Mouse (Mus musculus) stomach, embryonic 16.5 days (tissue): ENCODE data around the gene Tpst2. TPM values are rescaled to one million over a fixed set of nuclear protein-coding genes. Genes with fewer than 3 reads are reported as not detected.

Experiments used
- ATAC-seq: fragments of 200-750 bp; cut with Nextera tagmentation; 2 replicates; pipeline ENCODE4 v1.8.0; 2017; ENCODE audit warnings: moderate number of reproducible peaks, moderate TSS enrichment; ENCODE audit not compliant: insufficient read depth, low FRiP score
- H3K27ac ChIP-seq: fragments of 300-500 bp; sonication (generic); 2 replicates; pipeline ENCODE4 v1.5.1; 2014; ENCODE audit warnings: low read length
- H3K27me3 ChIP-seq: fragments of 300-500 bp; sonication (generic); 2 replicates; pipeline ENCODE4 v1.6.1; 2014; ENCODE audit warnings: low read length, control low read depth, mixed read lengths; ENCODE audit not compliant: control insufficient read depth, insufficient read depth
- H3K36me3 ChIP-seq: fragments of 300-500 bp; sonication (generic); 2 replicates; pipeline ENCODE4 v1.6.1; 2014; ENCODE audit warnings: low read length; ENCODE audit not compliant: control insufficient read depth, insufficient read depth
- H3K4me1 ChIP-seq: fragments of 300-500 bp; sonication (generic); 2 replicates; pipeline ENCODE4 v1.6.1; 2014; ENCODE audit warnings: low read length, control low read depth, mixed read lengths; ENCODE audit not compliant: control insufficient read depth, insufficient read depth
- H3K4me2 ChIP-seq: fragments of 300-500 bp; sonication (generic); 2 replicates; pipeline ENCODE4 v1.6.1; 2014; ENCODE audit warnings: low read depth, low read length, mixed read lengths
- H3K4me3 ChIP-seq: fragments of 300-500 bp; sonication (generic); replicated peaks from 2 replicates; pipeline ENCODE4 v1.5.1; 2014; ENCODE audit warnings: mild to moderate bottlenecking, low read length
- H3K9ac ChIP-seq: fragments of 300-500 bp; sonication (generic); 2 replicates; pipeline ENCODE4 v1.6.1; 2014; ENCODE audit warnings: low read length
- H3K9me3 ChIP-seq: fragments of 300-500 bp; sonication (generic); replicated peaks from 2 replicates; pipeline ENCODE4 v1.6.1; 2016; ENCODE audit warnings: low read length, control low read depth; ENCODE audit not compliant: control insufficient read depth
- WGBS: fragments of 180-500 bp; shearing (Covaris S2); extraction: QIAGEN DNeasy Blood & Tissue Kit; methylation state at CpG from one replicate; pipeline ENCODE4 v1.1.7; 2014; 5-methylcytosine and 5-hydroxymethylcytosine counted together
- polyA plus RNA-seq: library from polyadenylated mRNA; unstranded; fragments of >200 nt; fragmentation: Nextera tagmentation; extraction: Ambion mirVana; gene quantifications from 2 replicates; pipeline ENCODE4 v1.2.1, GENCODE M21; 2015

The Tpst2 gene
- polyA plus RNA-seq = 40.0 and 43.0 TPM in 2 replicates

- peak; percentile 96 for ATAC-seq
- peaks cover 43% of the 10 kb centered on the region for H3K4me1 ChIP-seq
- H3K9me3 ChIP-seq = no peaks in the 10 kb centered on the region
- WGBS = under 1% methylated on average over 61 of the region's 62 CpGs
- no peaks in the 10 kb centered on the region for H3K36me3 ChIP-seq
- H3K4me3 ChIP-seq = peak within 1 kb of the TSS; percentile 84
- H3K27me3 ChIP-seq = no peaks in the 10 kb centered on the region
- peak within 1 kb of the TSS; percentile 67 for H3K27ac ChIP-seq
- peak within 1 kb of the TSS; percentile 89 for H3K4me2 ChIP-seq
- H3K9ac ChIP-seq = peak within 1 kb of the TSS; percentile 87
Observed at GRCm38 (mm10) chr5:112276267-112276873, at the start of gene Tpst2. Gene Tpst2, plus strand, starts transcription at chr5:112276691.

GRCm38 (mm10) chr5:112227354-112227753 lies 49.1 kb upstream of the Tpst2 start:
- 2% methylated on average over 30 of the region's 30 CpGs for whole genome bisulfite sequencing
- 0 out of 2 replicates have a peak overlapping the region, but pooled peaks have one; percentile 17 for H3K9ac ChIP-seq
- H3K27me3 ChIP-seq = peaks cover 52% of the 10 kb centered on the region
- ATAC-seq = peak; percentile 41; the same call in 1 of the 2 replicates
- no peak overlapping the region for H3K27ac ChIP-seq
- H3K9me3 ChIP-seq = no peaks in the 10 kb centered on the region
- peaks cover 9% of the 10 kb centered on the region for H3K4me1 ChIP-seq
- peak overlapping the region; percentile 33 for H3K4me3 ChIP-seq
- H3K36me3 ChIP-seq = no peaks in the 10 kb centered on the region
- H3K4me2 ChIP-seq = peak overlapping the region; percentile 48

GRCm38 (mm10) chr5:112227898-112228239 lies 48.6 kb upstream of the Tpst2 start:
- peaks cover 52% of the 10 kb centered on the region for H3K27me3 ChIP-seq
- no peak for ATAC-seq
- 5% methylated on average over 13 of the region's 13 CpGs for WGBS
- peaks cover 9% of the 10 kb centered on the region for H3K4me1 ChIP-seq
- no peaks in the 10 kb centered on the region for H3K9me3 ChIP-seq
- H3K4me2 ChIP-seq = peak overlapping the region; percentile 48; the same call in 1 of the 2 replicates
- H3K27ac ChIP-seq = no peak overlapping the region
- no peaks in the 10 kb centered on the region for H3K36me3 ChIP-seq
- no peak overlapping the region for H3K9ac ChIP-seq
- H3K4me3 ChIP-seq = peak overlapping the region; percentile 33

- H3K27me3 ChIP-seq = peaks cover 52% of the 10 kb centered on the region
- H3K4me2 ChIP-seq = peak overlapping the region; percentile 53
- ATAC-seq = no peak
- no peak overlapping the region for H3K27ac ChIP-seq
- H3K4me1 ChIP-seq = peaks cover 9% of the 10 kb centered on the region
- no peaks in the 10 kb centered on the region for H3K9me3 ChIP-seq
- WGBS = 1% methylated on average over 57 of the region's 57 CpGs
- H3K9ac ChIP-seq = no peak overlapping the region; the same call in 1 of the 2 replicates
- peak overlapping the region; percentile 33 for H3K4me3 ChIP-seq
- H3K36me3 ChIP-seq = no peaks in the 10 kb centered on the region
Observed at GRCm38 (mm10) chr5:112228240-112229076, 48.0 kb upstream of the Tpst2 start.

- Histone ChIP-seq H3K9me3 (no peaks in the 10 kb centered on the region), H3K4me1 (peaks cover 3% of the 10 kb centered on the region; the same call in 1 of the 2 replicates), H3K27me3 (peaks cover 2% of the 10 kb centered on the region; the same call in 1 of the 2 replicates), H3K4me2 (no peak overlapping the region), H3K27ac (no peak overlapping the region), H3K9ac (no peak overlapping the region), H3K4me3 (no peak overlapping the region), H3K36me3 (no peaks in the 10 kb centered on the region)
- WGBS = 70% methylated on average over 5 of the region's 5 CpGs
- ATAC-seq = no peak
Observed at GRCm38 (mm10) chr5:112235806-112236205, 40.7 kb upstream of the Tpst2 start.

GRCm38 (mm10) chr5:112236631-112237030 lies 39.9 kb upstream of the Tpst2 start:
- H3K4me1 ChIP-seq = peaks cover 3% of the 10 kb centered on the region; the same call in 1 of the 2 replicates
- no peaks in the 10 kb centered on the region for H3K36me3 ChIP-seq
- H3K27ac ChIP-seq = no peak overlapping the region
- no peaks in the 10 kb centered on the region for H3K27me3 ChIP-seq
- H3K4me2 ChIP-seq = no peak overlapping the region
- no peak overlapping the region for H3K9ac ChIP-seq
- 57% methylated on average over 2 of the region's 2 CpGs for WGBS
- H3K4me3 ChIP-seq = no peak overlapping the region
- H3K9me3 ChIP-seq = no peaks in the 10 kb centered on the region
- no peak for ATAC-seq

GRCm38 (mm10) chr5:112237439-112237838 lies 39.1 kb upstream of the Tpst2 start:
- H3K4me1 ChIP-seq = peaks cover 3% of the 10 kb centered on the region; the same call in 1 of the 2 replicates
- no peaks in the 10 kb centered on the region for H3K9me3 ChIP-seq
- H3K9ac ChIP-seq = no peak overlapping the region
- 5% methylated on average over 16 of the region's 16 CpGs for WGBS
- H3K27ac ChIP-seq = no peak overlapping the region
- H3K4me3 ChIP-seq = no peak overlapping the region
- peak; percentile 68 for ATAC-seq
- H3K36me3 ChIP-seq = no peaks in the 10 kb centered on the region
- H3K27me3 ChIP-seq = no peaks in the 10 kb centered on the region
- no peak overlapping the region for H3K4me2 ChIP-seq

- Histone ChIP-seq H3K4me1 (peaks cover 3% of the 10 kb centered on the region; the same call in 1 of the 2 replicates), H3K36me3 (no peaks in the 10 kb centered on the region), H3K9ac (no peak overlapping the region), H3K27me3 (no peaks in the 10 kb centered on the region), H3K9me3 (no peaks in the 10 kb centered on the region), H3K4me2 (no peak overlapping the region), H3K27ac (no peak overlapping the region; the same call in 1 of the 2 replicates), H3K4me3 (no peak overlapping the region)
- no peak for ATAC-seq
- WGBS = 49% methylated on average over 9 of the region's 9 CpGs
Observed at GRCm38 (mm10) chr5:112237866-112238570, 38.5 kb upstream of the Tpst2 start.
